Mouse (Mus musculus) forebrain, embryonic 16.5 days (tissue): ENCODE data around the gene Ppp3ca. TPM values are rescaled to one million over a fixed set of nuclear protein-coding genes. Genes with fewer than 3 reads are reported as not detected.

Source experiments
- ATAC-seq: fragments of 200-750 bp; cut with Nextera tagmentation; 2 replicates; pipeline ENCODE4 v1.8.0; 2017; ENCODE audit warnings: mild to moderate bottlenecking, moderate library complexity
- H3K27ac ChIP-seq: fragments of 300-500 bp; sonication (generic); 2 replicates; pipeline ENCODE4 v1.5.1; 2014; ENCODE audit warnings: low read length, control low read depth
- H3K27me3 ChIP-seq: fragments of 300-500 bp; sonication (generic); replicated peaks from 2 replicates; pipeline ENCODE4 v1.6.1; 2014; ENCODE audit warnings: low read length; ENCODE audit not compliant: control insufficient read depth, insufficient read depth
- H3K36me3 ChIP-seq: fragments of 300-500 bp; sonication (generic); 2 replicates; pipeline ENCODE4 v1.6.1; 2014; ENCODE audit not compliant: control insufficient read depth, insufficient read depth
- H3K4me1 ChIP-seq: fragments of 300-500 bp; sonication (generic); replicated peaks from 2 replicates; pipeline ENCODE4 v1.6.1; 2014; ENCODE audit warnings: low read length; ENCODE audit not compliant: control insufficient read depth, insufficient read depth
- H3K4me2 ChIP-seq: fragments of 300-500 bp; sonication (generic); 2 replicates; pipeline ENCODE4 v1.6.1; 2014; ENCODE audit warnings: mild to moderate bottlenecking, low read length, control low read depth
- H3K4me3 ChIP-seq: fragments of 300-500 bp; sonication (generic); replicated peaks from 2 replicates; pipeline ENCODE4 v1.5.1; 2014; ENCODE audit warnings: mild to moderate bottlenecking, low read length, control low read depth
- H3K9ac ChIP-seq: fragments of 300-500 bp; sonication (generic); replicated peaks from 2 replicates; pipeline ENCODE4 v1.6.1; 2014; ENCODE audit warnings: low read depth, low read length, control low read depth
- H3K9me3 ChIP-seq: fragments of 300-500 bp; sonication (generic); 2 replicates; pipeline ENCODE4 v1.6.1; 2016; ENCODE audit warnings: low read length; ENCODE audit not compliant: control insufficient read depth
- WGBS: fragments of 180-500 bp; shearing (Covaris S2); extraction: QIAGEN DNeasy Blood & Tissue Kit; methylation state at CpG from one replicate; pipeline ENCODE4 v1.1.7; 2014; 5-methylcytosine and 5-hydroxymethylcytosine counted together
- polyA plus RNA-seq: library from polyadenylated mRNA; unstranded; fragments of >200 nt; fragmentation: Nextera tagmentation; extraction: Ambion mirVana; gene quantifications from 2 replicates; pipeline ENCODE4 v1.2.1, GENCODE M21; 2015

Ppp3ca gene
- polyA plus RNA-seq, 1 experiment from 2014 or later = 144 TPM

DNA sequence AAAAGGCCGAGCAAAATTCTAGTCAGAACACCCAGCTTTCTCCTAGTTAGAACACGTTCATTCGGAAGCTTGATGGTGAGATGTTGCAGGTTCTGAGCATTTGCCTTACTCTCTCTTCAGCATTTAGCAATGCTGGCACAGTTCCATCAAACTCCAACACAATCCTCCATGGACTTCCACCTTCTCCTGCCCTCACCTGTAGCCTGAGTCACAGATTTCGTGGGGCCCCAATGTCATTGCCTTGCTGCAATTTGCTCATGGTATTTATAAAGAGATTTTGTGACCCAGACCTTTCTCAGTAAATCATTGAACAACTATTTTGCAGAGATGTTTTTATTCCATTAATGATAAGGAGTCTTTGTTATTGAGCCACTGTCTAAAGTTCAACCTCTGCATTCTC lies 278.2 kb downstream of the Ppp3ca start:
- H3K36me3 ChIP-seq = no peaks in the 10 kb centered on the region
- H3K27me3 ChIP-seq = no peaks in the 10 kb centered on the region
- peaks cover 7% of the 10 kb centered on the region; the same call in 1 of the 2 replicates for H3K4me1 ChIP-seq
- 95% methylated on average over 4 of the region's 4 CpGs for WGBS
- no peak for ATAC-seq
- H3K4me3 ChIP-seq = no peak overlapping the region
- no peaks in the 10 kb centered on the region for H3K9me3 ChIP-seq
- H3K4me2 ChIP-seq = no peak overlapping the region
- H3K27ac ChIP-seq = no peak overlapping the region
- H3K9ac ChIP-seq = no peak overlapping the region

DNA sequence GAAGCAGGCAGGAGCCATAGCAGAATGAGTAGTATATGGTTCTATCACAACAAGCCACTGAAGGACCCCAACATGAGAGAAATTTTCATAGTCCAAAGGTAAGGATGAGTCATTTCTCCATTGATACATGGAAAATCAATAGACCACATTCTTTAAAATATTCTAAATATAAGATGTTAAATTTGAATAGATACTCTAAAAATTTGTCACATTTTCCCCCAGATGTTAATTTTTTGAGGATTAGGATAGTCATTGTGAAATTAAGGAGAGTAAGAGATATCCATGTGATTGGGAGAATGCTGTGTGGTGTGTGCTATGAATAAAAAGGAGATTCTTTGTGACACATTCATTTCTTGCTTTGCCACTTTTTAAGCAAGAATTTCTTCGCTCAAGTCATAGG lies 281.9 kb downstream of the Ppp3ca start:
- H3K36me3 ChIP-seq = no peaks in the 10 kb centered on the region
- H3K9me3 ChIP-seq = no peaks in the 10 kb centered on the region
- no peak overlapping the region for H3K27ac ChIP-seq
- ATAC-seq = no peak
- H3K27me3 ChIP-seq = no peaks in the 10 kb centered on the region
- 82% methylated on average over 1 of the region's 1 CpGs for WGBS
- H3K9ac ChIP-seq = no peak overlapping the region
- no peaks in the 10 kb centered on the region for H3K4me1 ChIP-seq
- no peak overlapping the region for H3K4me2 ChIP-seq
- H3K4me3 ChIP-seq = no peak overlapping the region

DNA sequence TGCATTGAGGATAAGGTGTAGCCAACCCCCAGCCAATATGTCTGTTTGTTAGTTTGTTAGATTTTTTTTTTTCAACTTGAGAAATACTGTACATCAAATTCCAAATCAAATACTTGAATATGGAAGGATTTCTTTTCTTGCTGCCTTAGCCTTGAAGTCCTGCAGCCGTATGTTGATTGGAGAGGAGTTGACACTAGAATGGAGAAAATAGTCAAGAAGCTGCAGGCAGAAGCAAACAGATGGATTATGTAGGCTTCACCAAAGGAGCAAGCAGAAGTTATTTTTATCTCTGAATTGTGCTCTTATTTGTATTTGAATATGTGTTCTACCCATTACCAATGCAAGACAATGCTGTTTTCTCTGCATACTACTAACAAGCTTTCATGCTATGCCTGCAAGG lies 282.9 kb downstream of the Ppp3ca start:
- H3K9ac ChIP-seq = no peak overlapping the region
- no peaks in the 10 kb centered on the region for H3K4me1 ChIP-seq
- no peaks in the 10 kb centered on the region for H3K27me3 ChIP-seq
- no peak overlapping the region for H3K27ac ChIP-seq
- ATAC-seq = no peak
- no peak overlapping the region for H3K4me2 ChIP-seq
- H3K4me3 ChIP-seq = no peak overlapping the region
- 93% methylated on average over 1 of the region's 1 CpGs for WGBS
- no peaks in the 10 kb centered on the region for H3K36me3 ChIP-seq
- no peaks in the 10 kb centered on the region for H3K9me3 ChIP-seq

DNA sequence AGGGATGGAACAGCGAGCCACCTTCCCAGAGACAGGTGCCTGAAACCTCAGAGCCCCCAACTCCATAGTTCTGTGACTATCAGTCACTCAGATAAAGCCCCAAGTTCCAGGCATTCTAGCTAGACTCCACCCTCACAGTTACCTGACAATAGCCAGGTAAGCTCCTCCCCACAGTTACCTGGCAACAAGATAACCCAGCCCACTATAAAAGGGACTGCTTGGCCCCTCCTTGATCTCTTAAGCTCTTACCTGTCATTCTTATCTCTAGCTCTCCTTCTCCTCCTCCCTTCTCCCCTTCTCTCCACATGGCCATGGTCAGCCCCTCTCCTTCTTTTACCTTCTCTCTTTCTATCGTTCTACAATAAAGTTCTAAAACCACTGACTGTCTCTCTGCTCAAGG lies 285.1 kb downstream of the Ppp3ca start:
- no peak overlapping the region for H3K27ac ChIP-seq
- no peaks in the 10 kb centered on the region for H3K9me3 ChIP-seq

DNA sequence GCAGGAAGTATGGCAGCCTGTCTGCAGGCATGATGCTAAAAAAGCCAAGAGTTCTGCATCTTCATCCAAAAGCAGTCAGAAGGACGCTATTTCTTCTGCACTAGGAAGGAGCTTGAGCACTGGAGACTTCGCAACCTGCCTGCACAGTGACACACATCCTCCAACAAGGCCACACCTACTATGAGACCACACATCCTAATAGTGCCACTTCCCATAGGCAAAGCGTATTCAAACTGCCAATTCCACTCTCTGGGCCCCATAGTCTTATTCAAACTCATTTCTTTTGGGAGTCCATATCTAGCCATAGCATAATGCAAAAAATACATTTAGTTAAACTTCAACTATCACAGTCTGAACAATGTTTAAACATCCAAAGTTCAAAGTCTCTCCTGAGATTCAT lies 290.4 kb downstream of the Ppp3ca start:
- no peak overlapping the region for H3K4me2 ChIP-seq
- ATAC-seq = no peak
- no peaks in the 10 kb centered on the region for H3K27me3 ChIP-seq
- H3K4me1 ChIP-seq = no peaks in the 10 kb centered on the region
- 86% methylated on average over 3 of the region's 3 CpGs for WGBS
- no peak overlapping the region for H3K9ac ChIP-seq
- no peaks in the 10 kb centered on the region for H3K36me3 ChIP-seq
- no peak overlapping the region for H3K4me3 ChIP-seq
- no peak overlapping the region for H3K27ac ChIP-seq
- no peaks in the 10 kb centered on the region for H3K9me3 ChIP-seq

More for the DNA sequence above, 285.1 kb downstream of the Ppp3ca start:
- Histone ChIP-seq H3K4me3 (no peak overlapping the region), H3K27me3 (no peaks in the 10 kb centered on the region), H3K4me1 (no peaks in the 10 kb centered on the region), H3K36me3 (no peaks in the 10 kb centered on the region), H3K4me2 (no peak overlapping the region), H3K9ac (no peak overlapping the region)
- 98% methylated on average over 2 of the region's 2 CpGs for WGBS
- no peak for ATAC-seq

DNA sequence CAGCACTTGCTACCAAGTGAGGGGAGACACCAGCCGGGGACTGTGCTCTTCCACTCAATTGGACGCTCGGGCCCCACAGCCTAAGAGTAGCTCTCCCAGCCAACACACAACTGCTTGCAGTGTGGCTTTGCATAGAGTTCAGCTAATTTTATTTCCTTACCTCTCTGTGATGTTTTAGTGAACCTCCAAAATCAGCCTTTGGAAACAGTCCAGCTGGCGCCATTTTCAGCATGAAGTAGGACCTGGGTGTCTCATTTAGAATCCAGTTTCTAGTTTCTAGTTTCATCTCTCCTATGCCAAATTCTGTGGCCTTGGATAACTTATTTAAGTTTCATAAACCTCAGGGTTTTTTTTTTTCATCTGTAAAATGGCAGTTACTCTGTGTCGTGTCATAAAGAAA lies 296.9 kb downstream of the Ppp3ca start:
- Histone ChIP-seq H3K27ac (no peak overlapping the region), H3K9ac (no peak overlapping the region), H3K9me3 (no peaks in the 10 kb centered on the region), H3K4me2 (no peak overlapping the region), H3K4me1 (no peaks in the 10 kb centered on the region; the same call in 1 of the 2 replicates), H3K4me3 (no peak overlapping the region), H3K36me3 (no peaks in the 10 kb centered on the region), H3K27me3 (no peaks in the 10 kb centered on the region)
- ATAC-seq = no peak
- WGBS = 90% methylated on average over 5 of the region's 5 CpGs

DNA sequence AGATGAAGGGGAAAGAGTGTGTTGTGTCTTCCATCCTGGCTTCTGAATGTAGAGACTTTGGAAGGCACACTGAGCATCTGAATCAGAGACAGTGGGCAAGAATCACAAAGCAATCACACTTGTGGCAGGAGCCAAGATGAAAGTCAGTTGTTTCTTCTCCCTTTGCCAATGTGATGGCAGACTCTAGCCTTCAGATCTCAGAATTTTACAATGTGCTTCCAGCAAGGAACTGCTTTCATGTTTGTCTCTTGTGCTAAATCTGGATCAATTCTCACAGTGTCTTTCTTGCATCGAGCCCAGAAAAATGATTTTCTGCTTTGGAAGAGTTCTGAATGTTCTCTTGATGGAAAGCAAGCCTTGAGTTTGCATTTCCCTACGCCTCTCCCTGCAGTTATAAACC lies 297.6 kb downstream of the Ppp3ca start:
- Histone ChIP-seq H3K4me3 (no peak overlapping the region), H3K9ac (no peak overlapping the region), H3K4me1 (no peaks in the 10 kb centered on the region; the same call in 1 of the 2 replicates), H3K4me2 (no peak overlapping the region), H3K36me3 (no peaks in the 10 kb centered on the region), H3K9me3 (no peaks in the 10 kb centered on the region), H3K27ac (no peak overlapping the region), H3K27me3 (no peaks in the 10 kb centered on the region)
- WGBS = 83% methylated on average over 2 of the region's 2 CpGs
- ATAC-seq = peak; percentile 26; the same call in 1 of the 2 replicates

DNA sequence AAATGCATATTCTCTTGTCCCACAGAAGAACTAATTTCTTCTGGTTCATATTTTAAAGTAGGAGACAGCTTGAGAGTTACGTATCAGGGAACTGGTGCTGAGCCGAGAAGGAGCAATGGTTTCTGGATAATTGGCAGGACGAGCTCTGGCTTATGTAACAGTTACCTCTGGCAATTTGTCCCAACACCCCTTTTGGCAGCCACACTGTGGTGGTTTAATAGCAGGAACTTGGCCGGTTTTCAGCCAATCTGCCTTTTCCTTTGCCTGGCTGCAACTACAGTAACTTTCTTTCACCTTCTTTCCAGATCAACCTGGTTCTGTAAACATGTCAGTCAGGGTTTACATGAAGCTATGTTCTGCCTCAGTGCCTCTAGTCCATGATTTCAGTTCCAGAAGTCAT lies 299.9 kb downstream of the Ppp3ca start:
- no peak overlapping the region for H3K9ac ChIP-seq
- no peak overlapping the region for H3K27ac ChIP-seq
- H3K4me2 ChIP-seq = no peak overlapping the region
- no peaks in the 10 kb centered on the region; the same call in 1 of the 2 replicates for H3K4me1 ChIP-seq
- no peaks in the 10 kb centered on the region for H3K9me3 ChIP-seq
- no peak overlapping the region for H3K4me3 ChIP-seq
- 43% methylated on average over 4 of the region's 4 CpGs for WGBS
- H3K36me3 ChIP-seq = no peaks in the 10 kb centered on the region
- no peaks in the 10 kb centered on the region for H3K27me3 ChIP-seq
- ATAC-seq = peak; percentile 94

DNA sequence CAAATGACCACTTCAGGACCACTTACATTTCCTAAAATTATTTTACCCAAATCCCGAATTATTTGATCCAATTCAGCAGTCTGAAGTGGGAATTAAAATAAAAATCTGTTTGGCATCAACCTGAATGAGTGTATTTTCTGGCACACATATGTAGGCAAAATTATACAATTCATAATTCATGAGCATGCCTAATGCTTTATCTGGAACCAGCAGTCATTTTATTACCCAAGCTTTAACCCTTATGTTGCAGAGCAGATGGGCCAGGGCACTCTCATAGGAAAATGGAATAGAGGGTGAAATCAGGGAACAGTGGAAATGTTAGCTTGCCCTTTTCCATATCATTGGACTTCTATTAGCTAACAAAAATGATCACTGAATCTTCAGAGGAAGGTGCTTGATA lies 307.9 kb downstream of the Ppp3ca start:
- peaks cover 5% of the 10 kb centered on the region; the same call in 1 of the 2 replicates for H3K4me1 ChIP-seq
- H3K36me3 ChIP-seq = no peaks in the 10 kb centered on the region
- H3K9ac ChIP-seq = no peak overlapping the region
- WGBS = 38% methylated on average over 1 of the region's 1 CpGs
- H3K9me3 ChIP-seq = no peaks in the 10 kb centered on the region
- H3K27ac ChIP-seq = 0 out of 2 replicates have a peak overlapping the region, but pooled peaks have one; percentile 5
- no peak overlapping the region for H3K4me2 ChIP-seq
- no peaks in the 10 kb centered on the region for H3K27me3 ChIP-seq
- peak; percentile 66 for ATAC-seq
- H3K4me3 ChIP-seq = no peak overlapping the region
